Mouse (Mus musculus): Measurements from ENCODE around the gene Gnao1. TPM values are rescaled to one million over a fixed set of nuclear protein-coding genes. Genes with fewer than 3 reads are reported as not detected.
A peak's percentile ranks its signal among the peaks of the same experiment; 100 is the strongest.

Gene Gnao1
- total RNA-seq, 2 experiments from 2014 or later: 949 to 978 TPM

- intact Hi-C loops (cut with DNase I): no loop called here
- DNase-seq (ENCODE audit: low spot score in 2 of 2): no peak
Observed at GRCm38 (mm10) chr8:93925513-93925912, 115.7 kb downstream of the Gnao1 start.

- intact Hi-C loops (cut with DNase I): no loop called here
- no peak for DNase-seq (ENCODE audit: low spot score in 2 of 2)
Observed at GRCm38 (mm10) chr8:93929233-93929632, 119.5 kb downstream of the Gnao1 start.

- intact Hi-C loops (cut with DNase I): loop anchor here (5.0 kb wide), 4 partner anchors 89 to 339 kb away; no protein-coding TSS in a partner anchor
- DNase-seq (ENCODE audit: low spot score in 2 of 2): no peak
Observed at GRCm38 (mm10) chr8:93931336-93931735, 121.6 kb downstream of the Gnao1 start.

- DNase-seq (ENCODE audit: low spot score in 2 of 2): peak; percentile 75 to 80
- intact Hi-C loops (cut with DNase I): loop anchor here (5.0 kb wide), 4 partner anchors 91 to 341 kb away; no protein-coding TSS in a partner anchor
Observed at GRCm38 (mm10) chr8:93932873-93933272, 123.1 kb downstream of the Gnao1 start.

- intact Hi-C loops (cut with DNase I): loop anchor here (5.0 kb wide), 4 partner anchors 91 to 341 kb away; no protein-coding TSS in a partner anchor
Observed at GRCm38 (mm10) chr8:93933288-93933687, 123.5 kb downstream of the Gnao1 start.

GRCm38 (mm10) chr8:93938193-93938592 is 128.4 kb downstream of the Gnao1 start:
- intact Hi-C loops (cut with DNase I): no loop called here
- no peak for DNase-seq (ENCODE audit: low spot score in 2 of 2)

More at GRCm38 (mm10) chr8:93933288-93933687, 123.5 kb downstream of the Gnao1 start:
- DNase-seq (ENCODE audit: low spot score in 2 of 2): no peak

- intact Hi-C loops (cut with DNase I): no loop called here
- peak in 1 of 2 experiments; percentile 57 for DNase-seq (ENCODE audit: low spot score in 2 of 2)
Observed at GRCm38 (mm10) chr8:93940542-93941423, 131.0 kb downstream of the Gnao1 start.

GRCm38 (mm10) chr8:93941636-93942054 is 131.9 kb downstream of the Gnao1 start:
- peak in 1 of 2 experiments; percentile 36 for DNase-seq (ENCODE audit: low spot score in 2 of 2)
- intact Hi-C loops (cut with DNase I): no loop called here

GRCm38 (mm10) chr8:93945781-93946180 is 136.0 kb downstream of the Gnao1 start:
- DNase-seq (ENCODE audit: low spot score in 2 of 2): no peak
- intact Hi-C loops (cut with DNase I): no loop called here

GRCm38 (mm10) chr8:93946397-93946796 is 136.6 kb downstream of the Gnao1 start:
- DNase-seq (ENCODE audit: low spot score in 2 of 2): no peak
- intact Hi-C loops (cut with DNase I): no loop called here

- intact Hi-C loops (cut with DNase I): no loop called here
- DNase-seq (ENCODE audit: low spot score in 2 of 2): no peak
Observed at GRCm38 (mm10) chr8:93950133-93950532, 140.4 kb downstream of the Gnao1 start.

GRCm38 (mm10) chr8:93952511-93952910 is 142.7 kb downstream of the Gnao1 start:
- intact Hi-C loops (cut with DNase I): no loop called here
- no peak for DNase-seq (ENCODE audit: low spot score in 2 of 2)

GRCm38 (mm10) chr8:93958402-93958801 is 148.6 kb downstream of the Gnao1 start:
- peak in 1 of 2 experiments; percentile 75 for DNase-seq (ENCODE audit: low spot score in 2 of 2)
- intact Hi-C loops (cut with DNase I): no loop called here

- intact Hi-C loops (cut with DNase I): no loop called here
Observed at GRCm38 (mm10) chr8:93960909-93961308, 151.1 kb downstream of the Gnao1 start.

GRCm38 (mm10) chr8:93968293-93968692 is 158.5 kb downstream of the Gnao1 start:
- intact Hi-C loops (cut with DNase I): no loop called here
- no peak for DNase-seq (ENCODE audit: low spot score in 2 of 2)

More at GRCm38 (mm10) chr8:93960909-93961308, 151.1 kb downstream of the Gnao1 start:
- DNase-seq (ENCODE audit: low spot score in 2 of 2): no peak

GRCm38 (mm10) chr8:93969626-93970340 is 160.0 kb downstream of the Gnao1 start:
- DNase-seq (ENCODE audit: low spot score in 2 of 2): no peak
- intact Hi-C loops (cut with DNase I): no loop called here

GRCm38 (mm10) chr8:93971451-93971850 is 161.7 kb downstream of the Gnao1 start:
- intact Hi-C loops (cut with DNase I): no loop called here
- DNase-seq (ENCODE audit: low spot score in 2 of 2): peak in 1 of 2 experiments; percentile 11

GRCm38 (mm10) chr8:93972211-93972610 is 162.4 kb downstream of the Gnao1 start:
- intact Hi-C loops (cut with DNase I): no loop called here
- DNase-seq (ENCODE audit: low spot score in 2 of 2): no peak

GRCm38 (mm10) chr8:93972971-93973734 is 163.4 kb downstream of the Gnao1 start:
- intact Hi-C loops (cut with DNase I): no loop called here
- DNase-seq (ENCODE audit: low spot score in 2 of 2): peak in 1 of 2 experiments; percentile 27

Measured in left cerebral cortex, postnatal 14 days (tissue).